Mouse (Mus musculus): ENCODE results near the gene Nfkbil1.

The Nfkbil1 gene

DNA sequence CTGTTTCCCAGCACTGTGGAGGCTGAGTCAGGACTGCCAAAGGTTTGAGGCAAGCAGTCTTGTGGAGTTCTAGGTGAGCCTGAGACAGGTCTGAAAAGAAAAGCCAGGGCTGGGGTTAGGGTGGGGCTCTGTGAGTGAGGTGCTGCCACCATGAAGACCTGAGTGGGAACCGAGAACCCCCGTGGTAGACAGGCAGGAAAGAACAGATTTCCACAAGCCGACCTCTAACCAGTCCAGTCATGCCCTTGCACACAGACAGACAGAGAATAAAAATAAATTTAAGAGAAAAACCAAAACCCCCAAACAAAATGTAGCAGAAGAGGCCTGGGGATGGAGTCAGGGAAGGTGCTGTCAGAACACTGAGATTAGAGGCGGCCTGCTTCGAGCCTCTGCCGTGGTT is 60.2 kb downstream of the Nfkbil1 start:
- no peak for DNase-seq

GRCm38 (mm10) chr17:35174201-35174977 is 61.2 kb downstream of the Nfkbil1 start:
- no peak for DNase-seq

GRCm38 (mm10) chr17:35173329-35173728 is 62.3 kb downstream of the Nfkbil1 start:
- DNase-seq, result no peak

- no peak for DNase-seq
Observed at GRCm38 (mm10) chr17:35172445-35173234, 63.0 kb downstream of the Nfkbil1 start.
